Mouse (Mus musculus) stomach, embryonic 14.5 days (tissue): ENCODE results near the gene Golt1a. TPM values are rescaled to one million over a fixed set of nuclear protein-coding genes. Genes with fewer than 3 reads are reported as not detected.

ENCODE experiments used
- ATAC-seq: fragments of 200-750 bp; cut with Nextera tagmentation; 2 replicates; pipeline ENCODE4 v1.8.0; 2017; ENCODE audit warnings: low read depth, moderate TSS enrichment; ENCODE audit not compliant: insufficient number of reproducible peaks, insufficient read depth, low FRiP score
- H3K27ac ChIP-seq: fragments of 300-500 bp; sonication (generic); 2 replicates; pipeline ENCODE4 v1.5.1; 2014; ENCODE audit warnings: mild to moderate bottlenecking, low read length, moderate library complexity, mixed read lengths
- H3K27me3 ChIP-seq: fragments of 300-500 bp; sonication (generic); 2 replicates; pipeline ENCODE4 v1.6.1; 2014; ENCODE audit warnings: low read length, control low read depth, mixed read lengths; ENCODE audit not compliant: control insufficient read depth, insufficient read depth
- H3K36me3 ChIP-seq: fragments of 300-500 bp; sonication (generic); 2 replicates; pipeline ENCODE4 v1.6.1; 2014; ENCODE audit warnings: mild to moderate bottlenecking, control low read depth, low read length, moderate library complexity, mixed read lengths; ENCODE audit not compliant: control insufficient read depth, insufficient read depth
- H3K4me1 ChIP-seq: fragments of 300-500 bp; sonication (generic); 2 replicates; pipeline ENCODE4 v1.6.1; 2014; ENCODE audit warnings: low read length, control low read depth, mixed read lengths; ENCODE audit not compliant: control insufficient read depth, insufficient read depth
- H3K4me2 ChIP-seq: fragments of 300-500 bp; sonication (generic); replicated peaks from 2 replicates; pipeline ENCODE4 v1.6.1; 2014; ENCODE audit warnings: low read depth, low read length, control low read depth
- H3K4me3 ChIP-seq: fragments of 300-500 bp; sonication (generic); 2 replicates; pipeline ENCODE4 v1.5.1; 2014; ENCODE audit warnings: low read depth, low read length, control low read depth
- H3K9ac ChIP-seq: fragments of 300-500 bp; sonication (generic); replicated peaks from 2 replicates; pipeline ENCODE4 v1.6.1; 2014; ENCODE audit warnings: low read depth, mild to moderate bottlenecking, control low read depth, low read length, moderate library complexity, mixed read lengths
- H3K9me3 ChIP-seq: fragments of 300-500 bp; sonication (generic); 2 replicates; pipeline ENCODE4 v1.6.1; 2016; ENCODE audit warnings: low read depth, low read length, control low read depth; ENCODE audit not compliant: control insufficient read depth
- WGBS: fragments of 180-500 bp; shearing (Covaris S2); extraction: QIAGEN DNeasy Blood & Tissue Kit; methylation state at CpG from one replicate; pipeline ENCODE4 v1.1.7; 2014; 5-methylcytosine and 5-hydroxymethylcytosine counted together
- polyA plus RNA-seq: library from polyadenylated mRNA; unstranded; fragments of >200 nt; fragmentation: Nextera tagmentation; extraction: Ambion mirVana; gene quantifications from 2 replicates; pipeline ENCODE4 v1.2.1, GENCODE M21; 2014

Gene Golt1a
- polyA plus RNA-seq, 1 experiment from 2014 or later, result 2.8 TPM

DNA sequence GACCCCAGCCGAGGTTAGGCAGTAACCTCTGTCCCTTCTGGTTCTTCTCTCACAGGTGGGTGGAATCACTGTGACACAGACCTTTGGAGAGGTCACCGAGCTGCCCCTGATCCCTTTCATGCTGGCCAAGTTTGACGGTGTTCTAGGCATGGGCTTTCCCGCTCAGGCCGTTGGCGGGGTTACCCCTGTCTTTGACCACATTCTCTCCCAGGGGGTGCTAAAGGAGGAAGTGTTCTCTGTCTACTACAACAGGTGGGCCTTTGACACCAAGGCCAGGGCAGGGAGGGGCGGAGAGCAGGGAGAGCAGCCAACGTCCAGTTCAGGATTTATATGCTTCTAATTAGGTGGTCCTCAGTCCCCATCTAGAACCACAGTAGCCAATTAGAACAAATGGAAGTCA is 46.7 kb downstream of the Golt1a start:
- Histone ChIP-seq H3K4me1 (no peaks in the 10 kb centered on the region), H3K4me2 (no peak overlapping the region), H3K4me3 (no peak overlapping the region), H3K36me3 (no peaks in the 10 kb centered on the region), H3K9me3 (no peaks in the 10 kb centered on the region), H3K27ac (no peak overlapping the region), H3K9ac (no peak overlapping the region), H3K27me3 (no peaks in the 10 kb centered on the region)
- 0 out of 2 replicates have a peak, but pooled peaks have one; percentile 10 for ATAC-seq
- WGBS, result 48% methylated on average over 8 of the region's 8 CpGs

DNA sequence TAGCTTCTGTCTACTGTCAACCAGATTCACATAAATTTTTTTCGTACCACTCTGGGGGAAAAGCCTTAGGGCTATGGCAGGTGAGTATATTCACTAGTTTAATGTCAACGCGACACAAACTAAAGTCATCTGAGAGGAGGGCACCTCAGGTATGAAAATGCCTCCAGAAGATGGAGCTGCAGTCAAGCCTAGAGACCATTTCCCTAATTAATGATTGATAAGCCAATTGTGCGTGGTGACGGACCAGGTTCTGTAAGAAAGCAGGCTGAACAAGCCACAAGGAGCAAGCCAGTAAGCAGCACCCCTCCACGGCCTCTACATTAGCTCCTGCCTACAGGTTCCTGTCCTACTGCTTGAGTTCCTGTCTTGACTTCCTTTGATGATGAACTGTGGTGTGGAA is 51.4 kb downstream of the Golt1a start:
- no peak for ATAC-seq
- Histone ChIP-seq H3K4me1 (peaks cover 3% of the 10 kb centered on the region; the same call in 1 of the 2 replicates), H3K9ac (no peak overlapping the region), H3K36me3 (no peaks in the 10 kb centered on the region), H3K27ac (no peak overlapping the region), H3K4me2 (no peak overlapping the region), H3K9me3 (no peaks in the 10 kb centered on the region), H3K4me3 (no peak overlapping the region), H3K27me3 (peaks cover 5% of the 10 kb centered on the region)
- 88% methylated on average over 6 of the region's 6 CpGs for WGBS

DNA sequence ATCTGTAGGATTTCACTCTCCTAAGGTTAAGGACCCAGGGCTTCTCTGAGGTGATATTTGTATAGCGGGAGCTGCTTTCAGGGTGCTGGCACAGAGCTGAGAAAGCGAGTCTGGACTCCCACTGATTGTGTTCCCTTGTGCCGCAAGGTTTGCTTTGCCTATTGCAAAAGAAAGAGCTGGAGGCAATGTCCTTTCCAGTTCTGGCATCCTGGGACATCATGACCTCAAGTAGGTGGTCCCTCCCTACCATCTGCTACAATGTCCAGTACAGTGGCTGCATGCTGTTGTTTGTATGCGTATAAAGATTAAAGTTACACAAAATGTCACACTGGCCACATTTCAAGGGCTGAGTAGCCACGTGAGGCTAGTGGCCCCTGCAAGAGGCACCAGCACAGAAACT is 52.5 kb downstream of the Golt1a start:
- 83% methylated on average over 5 of the region's 5 CpGs for WGBS

DNA sequence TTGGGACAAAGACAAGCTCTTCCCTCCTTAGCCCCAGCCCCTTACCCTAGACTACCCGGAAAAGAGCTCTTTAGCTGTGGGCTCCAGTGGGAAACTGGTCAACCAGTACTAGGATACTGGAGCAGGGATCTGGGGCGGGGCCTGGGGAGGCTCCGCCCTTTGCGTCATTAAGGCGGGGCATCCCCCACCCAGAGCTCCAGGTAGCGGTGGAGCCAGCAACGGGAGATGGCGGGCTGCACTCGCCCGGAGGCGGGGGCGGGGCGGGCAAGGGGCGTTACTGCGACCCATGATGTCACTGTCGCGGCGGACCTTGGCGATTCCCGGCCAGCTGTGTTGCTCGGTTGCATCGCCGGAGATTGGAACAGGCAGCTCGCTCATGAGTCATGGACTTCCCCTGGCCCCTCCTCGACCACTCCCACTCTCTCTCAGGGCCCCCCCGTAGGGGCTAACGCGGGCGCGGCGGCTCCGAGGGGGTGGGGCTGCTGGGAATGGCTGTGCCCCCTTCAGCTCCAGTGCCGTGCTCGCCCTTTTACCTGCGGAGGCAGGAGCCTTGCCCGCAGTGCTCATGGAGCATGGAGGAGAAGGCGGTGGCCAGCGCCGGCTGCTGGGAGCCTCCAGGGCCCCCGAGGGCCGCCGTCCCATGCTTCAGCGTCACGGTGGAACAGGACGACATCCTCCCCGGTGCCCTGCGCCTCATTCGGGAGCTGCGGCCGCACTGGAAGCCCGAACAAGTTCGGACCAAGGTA is 53.8 kb downstream of the Golt1a start, which contains the start of gene Etnk2:
Etnk2 (plus strand) TSS at position 297 of the 746 bp plus-strand sequence.
- WGBS, result 1% methylated on average over 50 of the region's 52 CpGs
- ATAC-seq, result peak; percentile 78
- peak within 1 kb of the TSS; percentile 99 for H3K4me2 ChIP-seq

More for the DNA sequence above, 52.5 kb downstream of the Golt1a start:
- Histone ChIP-seq H3K9ac (no peak overlapping the region), H3K9me3 (no peaks in the 10 kb centered on the region), H3K27me3 (peaks cover 5% of the 10 kb centered on the region), H3K4me1 (peaks cover 3% of the 10 kb centered on the region; the same call in 1 of the 2 replicates), H3K36me3 (no peaks in the 10 kb centered on the region), H3K4me2 (no peak overlapping the region), H3K27ac (no peak overlapping the region), H3K4me3 (no peak overlapping the region)
- no peak for ATAC-seq

DNA sequence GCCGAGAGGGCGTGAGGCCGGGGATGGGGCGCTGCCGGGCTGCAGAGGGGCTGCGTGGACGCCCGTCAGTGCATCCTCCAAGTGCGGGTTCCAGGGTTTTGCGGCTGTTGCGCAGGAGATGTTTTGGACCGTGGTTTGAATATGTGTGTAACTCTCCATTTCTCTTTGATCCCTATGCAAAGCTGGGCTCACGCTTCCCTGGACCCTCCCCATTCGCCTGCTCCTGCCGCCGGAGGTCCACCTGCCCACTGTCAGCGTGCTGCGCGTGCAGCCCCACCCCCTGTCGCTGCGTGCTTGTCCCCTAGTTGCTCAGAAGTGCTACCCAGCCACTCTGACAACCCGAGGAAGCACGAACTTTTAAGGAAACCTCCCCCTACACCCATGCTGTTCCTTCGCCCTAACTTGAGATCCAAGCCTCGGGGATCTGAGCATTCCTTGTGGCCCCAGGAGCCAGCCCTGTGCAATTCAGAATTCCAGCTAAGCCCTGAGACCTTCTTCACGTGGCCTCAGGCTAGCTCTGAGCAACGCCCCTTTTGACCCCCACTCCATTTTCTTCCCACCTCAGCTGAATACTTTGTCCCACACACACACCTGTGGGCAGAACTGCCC is 54.5 kb downstream of the Golt1a start:
- H3K4me3 ChIP-seq, result peak overlapping the region; percentile 54
- peak overlapping the region; percentile 99 for H3K4me2 ChIP-seq
- peaks cover 10% of the 10 kb centered on the region; the same call in 1 of the 2 replicates for H3K4me1 ChIP-seq
- no peaks in the 10 kb centered on the region for H3K36me3 ChIP-seq
- peaks cover 5% of the 10 kb centered on the region for H3K27me3 ChIP-seq
- no peaks in the 10 kb centered on the region for H3K9me3 ChIP-seq
- no peak overlapping the region for H3K27ac ChIP-seq
- WGBS, result 4% methylated on average over 27 of the region's 27 CpGs
- H3K9ac ChIP-seq, result peak overlapping the region; percentile 46
- ATAC-seq, result no peak

More for the DNA sequence above, 53.8 kb downstream of the Golt1a start, which contains the start of gene Etnk2:
- Histone ChIP-seq H3K9me3 (no peaks in the 10 kb centered on the region), H3K27ac (no peak within 1 kb of the TSS), H3K36me3 (no peaks in the 10 kb centered on the region), H3K9ac (peak within 1 kb of the TSS; percentile 46), H3K4me3 (peak within 1 kb of the TSS; percentile 54), H3K4me1 (peaks cover 10% of the 10 kb centered on the region; the same call in 1 of the 2 replicates), H3K27me3 (peaks cover 5% of the 10 kb centered on the region)

DNA sequence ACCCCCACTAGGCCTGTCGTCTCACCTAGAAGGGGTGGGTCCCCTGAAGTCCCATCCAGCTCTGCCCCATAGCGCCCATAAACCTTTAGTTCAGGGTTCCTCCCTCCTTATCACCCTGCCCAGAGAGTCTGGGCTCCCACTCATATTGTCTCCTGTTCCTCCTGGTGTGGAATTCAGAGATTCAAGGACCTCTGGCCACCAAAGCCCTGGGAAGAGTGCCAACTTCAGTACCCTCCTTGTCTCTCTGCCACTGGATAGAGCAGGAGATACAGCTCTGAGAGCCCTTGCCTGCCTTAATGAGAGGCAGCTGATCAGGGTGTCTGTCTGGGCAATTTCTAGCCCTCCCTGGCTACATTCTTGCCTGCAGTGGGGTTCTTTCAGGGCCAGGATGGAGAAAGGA is 55.3 kb downstream of the Golt1a start:
- 49% methylated on average over 2 of the region's 2 CpGs for WGBS
- H3K4me1 ChIP-seq, result peaks cover 10% of the 10 kb centered on the region; the same call in 1 of the 2 replicates
- no peak overlapping the region for H3K9ac ChIP-seq
- no peak for ATAC-seq
- H3K4me2 ChIP-seq, result no peak overlapping the region; the same call in 1 of the 2 replicates
- H3K27me3 ChIP-seq, result peaks cover 5% of the 10 kb centered on the region
- no peaks in the 10 kb centered on the region for H3K36me3 ChIP-seq
- H3K27ac ChIP-seq, result no peak overlapping the region
- no peaks in the 10 kb centered on the region for H3K9me3 ChIP-seq
- no peak overlapping the region for H3K4me3 ChIP-seq

DNA sequence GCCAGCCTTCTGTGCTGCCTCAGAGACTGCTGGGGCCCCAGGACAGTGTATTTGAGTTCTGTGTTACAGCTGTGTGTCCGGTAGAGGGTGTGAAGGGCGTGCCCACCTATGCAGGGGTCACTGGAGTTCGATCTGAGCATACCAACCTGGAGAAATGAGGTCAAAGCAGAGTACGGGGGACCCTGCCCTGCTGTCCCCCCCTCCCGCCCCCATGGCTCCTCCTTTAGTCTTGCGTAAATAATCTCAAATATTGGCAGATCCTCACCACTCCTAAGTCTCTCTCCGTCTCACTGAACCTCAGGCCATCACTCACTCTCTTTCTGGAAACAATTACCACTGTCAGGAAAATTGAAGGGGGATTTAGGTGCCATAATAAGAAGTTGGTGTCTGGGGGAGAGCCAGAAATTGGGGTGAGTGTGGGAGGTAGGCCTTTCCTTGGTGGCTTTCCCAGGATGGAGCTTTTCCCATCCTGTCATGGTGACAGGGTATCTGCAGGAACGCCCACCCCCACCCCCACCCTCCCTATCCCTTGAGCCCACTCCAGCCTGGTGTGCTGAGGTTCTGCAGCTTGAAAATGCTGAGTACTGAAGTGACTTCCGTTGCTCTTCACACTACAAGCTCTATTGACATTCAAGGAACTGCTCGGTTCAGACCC is 57.5 kb downstream of the Golt1a start:
- Histone ChIP-seq H3K27me3 (peaks cover 5% of the 10 kb centered on the region), H3K36me3 (no peaks in the 10 kb centered on the region), H3K9ac (no peak overlapping the region), H3K4me1 (peaks cover 10% of the 10 kb centered on the region; the same call in 1 of the 2 replicates), H3K4me2 (no peak overlapping the region), H3K9me3 (no peaks in the 10 kb centered on the region), H3K27ac (no peak overlapping the region), H3K4me3 (no peak overlapping the region)
- no peak for ATAC-seq
- WGBS, result 29% methylated on average over 10 of the region's 10 CpGs
